Mouse (Mus musculus): ENCODE data around the gene Cpa5.
A peak's percentile ranks its signal among the peaks of the same experiment; 100 is the strongest.

Cpa5 gene

DNA sequence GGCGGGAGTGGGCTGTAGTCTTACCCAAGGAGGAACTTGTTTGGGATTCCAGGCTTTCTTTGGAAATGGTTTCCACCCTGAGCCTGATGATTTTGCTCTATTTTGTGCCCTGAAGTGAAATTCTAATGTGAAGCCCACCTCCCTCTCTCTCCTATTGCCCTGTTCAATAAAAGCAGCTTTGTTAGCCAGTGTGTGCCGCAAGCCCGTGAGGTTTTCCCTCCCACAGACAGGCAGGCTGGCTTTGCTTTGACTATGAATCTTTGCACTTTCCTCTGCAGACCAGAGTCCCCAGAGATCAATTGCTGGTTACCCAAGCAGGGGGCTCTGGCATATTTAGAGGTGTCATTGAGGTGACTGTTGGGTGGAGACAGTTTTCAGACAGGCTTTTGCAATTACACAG lies 33.7 kb downstream of the Cpa5 start:
- DNase-seq (ENCODE audit: low read depth) = no peak

- no peak for DNase-seq (ENCODE audit: low read depth)
These were observed 34.6 kb downstream of the Cpa5 start for GRCm38 (mm10) chr6:30645379-30645778.

DNA sequence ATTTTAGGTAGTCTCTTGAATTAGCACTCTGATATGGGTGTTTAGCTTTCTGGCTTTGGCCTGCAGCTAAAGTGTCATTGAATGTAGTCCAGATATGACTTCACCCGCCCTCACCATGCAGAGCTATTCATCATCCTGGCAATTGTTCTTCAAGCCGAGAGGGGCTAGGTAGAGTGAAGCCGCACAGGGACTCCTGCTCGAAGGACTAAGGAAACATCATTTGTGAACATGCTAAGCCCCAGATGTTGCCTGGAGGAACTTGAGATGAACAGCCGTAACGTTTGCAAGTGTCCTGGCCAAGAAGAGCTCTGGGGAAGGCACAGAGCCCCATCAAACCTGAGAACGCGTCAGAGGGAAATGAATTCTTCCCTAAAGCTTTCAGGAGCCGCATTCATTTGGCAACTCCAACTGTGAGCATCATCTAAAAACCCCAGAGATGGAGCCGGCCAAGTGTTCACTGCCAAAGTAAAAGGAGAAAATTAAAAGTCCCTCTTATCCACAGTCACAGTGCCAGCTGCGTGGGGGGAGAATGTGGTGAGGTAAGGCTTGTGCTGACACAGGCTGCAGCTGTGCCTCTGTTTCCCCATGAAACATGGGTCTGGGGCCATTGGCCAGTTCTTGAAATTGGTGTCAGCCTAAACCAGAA lies 39.0 kb downstream of the Cpa5 start:
- no peak for DNase-seq (ENCODE audit: low read depth)

DNA sequence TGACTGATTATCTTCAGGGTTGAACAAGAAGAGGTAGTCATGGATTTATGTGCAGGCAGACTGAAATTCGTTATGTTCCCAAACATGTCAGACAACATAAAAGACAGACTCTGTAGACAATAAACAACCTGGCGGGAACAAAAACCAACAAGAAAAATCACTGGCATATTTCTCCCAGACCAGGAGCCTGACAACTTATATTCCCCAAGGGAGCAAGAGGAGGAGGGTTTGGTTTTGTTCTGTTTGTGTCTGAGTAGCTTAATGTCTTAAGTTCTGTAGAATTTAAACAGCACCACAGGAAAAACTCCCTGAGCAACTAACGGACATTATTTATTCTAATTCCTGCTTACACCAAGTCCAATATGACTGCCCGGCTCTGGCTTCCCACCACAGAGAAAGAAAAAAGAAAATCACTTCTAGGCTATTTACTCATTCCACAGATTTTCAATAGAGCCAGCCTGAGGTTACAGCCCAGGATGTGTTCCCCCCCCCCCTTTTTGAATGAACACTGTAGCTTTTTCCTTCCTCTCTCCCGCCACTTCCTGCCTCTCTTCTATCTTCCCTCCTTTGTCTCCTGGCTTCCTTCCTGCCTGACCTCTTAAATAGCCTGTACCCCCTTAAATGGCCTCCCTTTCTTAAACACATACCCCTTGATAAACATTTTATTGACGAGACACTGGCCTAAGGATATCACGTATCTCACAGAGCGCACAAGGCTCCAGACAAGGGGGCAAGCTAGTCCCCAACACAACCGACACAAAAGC lies 41.8 kb downstream of the Cpa5 start:
- DNase-seq (ENCODE audit: low read depth) = no peak

DNA sequence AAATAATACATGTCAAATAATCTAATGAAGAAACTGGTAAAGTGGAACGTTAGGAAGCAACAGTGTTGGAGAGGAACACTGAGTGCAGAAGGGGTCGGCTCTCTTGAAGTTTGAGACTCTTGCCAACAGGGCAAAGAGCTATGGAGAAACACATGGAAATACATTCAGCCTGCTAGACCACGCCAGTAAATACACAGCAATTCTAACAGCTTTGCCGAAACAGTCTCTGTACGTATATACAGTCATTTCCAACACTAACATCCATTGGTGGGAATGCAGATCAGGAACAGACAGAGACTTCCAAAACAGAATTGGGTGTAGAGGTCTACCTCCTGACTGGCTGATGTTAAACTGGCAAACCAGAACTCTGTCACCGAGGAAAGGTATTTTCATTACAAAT lies 42.7 kb downstream of the Cpa5 start:
- no peak for DNase-seq (ENCODE audit: low read depth)

DNA sequence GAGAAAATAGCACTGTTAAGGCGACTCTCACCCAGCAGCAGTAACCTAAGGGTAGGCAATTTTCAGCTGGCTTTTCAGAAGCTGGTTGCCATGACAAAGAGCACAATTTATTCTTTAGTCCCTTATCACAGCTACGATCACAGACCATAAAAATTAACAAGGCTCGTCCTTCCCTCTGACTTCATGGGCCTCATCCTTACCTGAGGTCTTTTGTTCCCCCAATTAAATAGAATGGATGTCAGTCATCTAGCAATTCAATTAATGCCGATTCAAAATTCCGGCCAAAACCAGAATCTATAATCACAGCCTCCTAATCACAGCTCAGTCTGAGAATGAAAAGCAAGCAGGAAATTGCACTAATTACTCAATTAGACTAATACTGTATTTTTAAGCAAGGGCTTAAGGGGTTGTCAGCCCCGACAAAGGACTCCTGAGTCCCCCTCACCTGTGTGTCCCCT lies 43.6 kb downstream of the Cpa5 start:
- no peak for DNase-seq (ENCODE audit: low read depth)

DNA sequence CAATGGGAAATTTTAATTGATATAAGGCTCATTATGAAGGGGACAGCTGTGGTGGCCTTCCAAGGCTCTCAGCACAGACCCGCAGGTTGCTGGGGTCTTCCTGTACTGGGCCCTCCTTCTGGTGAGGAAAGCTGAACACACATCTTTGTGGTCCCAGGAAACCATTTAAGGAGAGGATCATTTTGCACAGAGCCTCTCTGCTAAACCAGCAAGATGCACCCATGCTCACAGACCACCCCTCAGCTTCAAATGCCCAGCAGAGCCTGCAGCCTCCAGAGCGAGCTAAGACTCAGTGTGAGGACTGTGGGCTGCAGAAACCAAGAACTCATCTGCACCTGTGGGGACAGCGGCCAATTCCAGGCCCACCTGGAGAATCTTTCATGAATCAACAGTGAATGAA lies 44.1 kb downstream of the Cpa5 start:
- DNase-seq (ENCODE audit: low read depth) = no peak

DNA sequence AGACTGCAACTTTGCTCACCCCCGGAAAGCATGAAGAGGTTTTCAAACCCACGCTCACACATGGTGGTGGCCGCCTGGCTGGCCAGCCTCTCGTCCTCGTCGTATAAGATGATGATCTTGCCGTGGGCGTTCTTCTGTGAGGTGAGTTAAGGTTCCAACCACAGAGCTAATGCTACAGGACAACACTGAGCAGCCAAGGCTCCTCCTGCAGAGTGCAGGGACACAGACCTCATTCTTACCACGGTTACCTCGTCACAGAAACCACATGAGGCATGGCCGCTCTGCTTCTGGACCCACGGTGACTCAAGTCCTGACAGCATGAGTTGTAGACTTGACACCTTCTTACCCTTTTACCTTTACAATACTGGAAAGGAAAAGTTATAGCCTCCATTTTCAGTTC lies 46.5 kb downstream of the Cpa5 start:
- no peak for DNase-seq (ENCODE audit: low read depth)

DNA sequence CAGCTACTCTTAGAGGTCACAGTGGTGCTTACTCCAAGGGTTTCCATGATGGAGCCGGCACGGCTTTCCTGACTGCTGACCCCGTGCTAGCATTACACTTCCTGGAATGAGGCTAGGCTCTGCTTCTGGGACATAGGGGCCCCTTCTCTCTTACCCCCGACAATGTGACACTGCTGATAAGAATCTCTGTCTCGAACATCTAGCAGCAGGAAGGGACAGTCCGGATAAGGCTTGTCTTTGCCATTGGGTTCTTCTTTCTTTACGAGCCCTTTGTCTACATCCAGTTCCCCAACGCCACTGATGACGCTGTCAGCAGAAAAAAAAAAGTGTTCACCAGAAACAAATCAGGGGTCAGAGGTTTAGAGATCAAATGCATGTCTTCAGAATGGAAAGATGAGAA lies 47.8 kb downstream of the Cpa5 start:
- no peak for DNase-seq (ENCODE audit: low read depth)

DNA sequence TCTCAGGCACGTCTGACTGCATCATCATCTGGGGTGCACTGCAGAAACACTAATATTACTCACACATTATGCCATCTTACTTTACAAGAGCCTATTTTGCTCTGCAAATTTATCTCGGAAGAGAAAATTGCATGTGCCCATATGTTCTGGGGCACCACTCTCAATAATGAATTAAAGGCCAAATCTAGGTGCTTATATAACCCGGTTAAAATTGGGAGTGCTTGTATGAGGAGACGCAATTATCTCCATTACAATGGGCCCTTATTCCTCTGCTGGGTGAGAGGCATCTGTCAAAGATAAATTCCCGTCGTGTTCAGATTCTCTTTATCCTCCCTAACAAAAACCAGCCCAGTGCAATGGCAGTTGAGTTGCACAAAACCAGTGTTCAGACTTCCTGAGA lies 54.0 kb downstream of the Cpa5 start:
- no peak for DNase-seq (ENCODE audit: low read depth)

GRCm38 (mm10) chr6:30665296-30665695 lies 54.5 kb downstream of the Cpa5 start:
- DNase-seq (ENCODE audit: low read depth) = no peak

GRCm38 (mm10) chr6:30666043-30666442 lies 55.2 kb downstream of the Cpa5 start:
- no peak for DNase-seq (ENCODE audit: low read depth)

DNA sequence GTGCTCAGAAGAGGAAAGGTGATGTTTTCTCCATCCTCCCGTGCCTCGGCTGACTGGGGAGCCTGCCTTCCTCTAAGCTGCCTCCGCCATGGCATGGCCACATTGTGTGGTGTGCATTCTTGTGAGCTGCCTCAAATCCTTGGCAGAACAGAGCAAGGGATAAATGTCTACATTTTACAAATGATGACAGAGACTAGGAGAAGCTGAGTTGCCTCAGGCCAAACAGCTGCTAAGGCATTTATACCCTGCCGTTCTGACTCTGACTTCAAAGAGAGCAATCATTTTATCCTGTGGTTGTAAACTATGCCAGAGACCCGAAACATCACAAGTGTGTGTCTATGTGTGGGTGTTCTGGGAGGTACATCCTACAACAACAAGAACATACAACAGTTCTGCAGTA lies 56.8 kb downstream of the Cpa5 start:
- no peak for DNase-seq (ENCODE audit: low read depth)

DNA sequence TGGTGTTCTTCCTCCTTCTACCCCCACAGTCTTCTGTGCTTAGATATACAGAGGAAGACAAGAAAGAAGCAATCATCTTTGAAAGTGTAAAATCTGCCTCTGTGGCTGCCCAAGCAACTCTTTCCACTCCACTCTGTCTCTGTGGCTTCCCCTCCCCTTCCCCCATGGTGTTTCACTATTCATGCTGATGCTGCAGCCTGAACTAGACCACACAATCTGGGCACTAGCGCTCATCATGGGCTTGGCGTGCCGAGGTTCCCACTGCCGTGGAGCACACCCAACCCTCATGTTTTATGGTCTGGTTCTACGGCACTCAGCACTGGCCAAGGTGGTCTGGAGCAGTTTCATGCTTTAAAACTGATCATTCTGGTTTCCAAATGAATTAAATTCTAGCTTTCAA lies 60.9 kb downstream of the Cpa5 start:
- DNase-seq (ENCODE audit: low read depth) = peak; percentile 33

DNA sequence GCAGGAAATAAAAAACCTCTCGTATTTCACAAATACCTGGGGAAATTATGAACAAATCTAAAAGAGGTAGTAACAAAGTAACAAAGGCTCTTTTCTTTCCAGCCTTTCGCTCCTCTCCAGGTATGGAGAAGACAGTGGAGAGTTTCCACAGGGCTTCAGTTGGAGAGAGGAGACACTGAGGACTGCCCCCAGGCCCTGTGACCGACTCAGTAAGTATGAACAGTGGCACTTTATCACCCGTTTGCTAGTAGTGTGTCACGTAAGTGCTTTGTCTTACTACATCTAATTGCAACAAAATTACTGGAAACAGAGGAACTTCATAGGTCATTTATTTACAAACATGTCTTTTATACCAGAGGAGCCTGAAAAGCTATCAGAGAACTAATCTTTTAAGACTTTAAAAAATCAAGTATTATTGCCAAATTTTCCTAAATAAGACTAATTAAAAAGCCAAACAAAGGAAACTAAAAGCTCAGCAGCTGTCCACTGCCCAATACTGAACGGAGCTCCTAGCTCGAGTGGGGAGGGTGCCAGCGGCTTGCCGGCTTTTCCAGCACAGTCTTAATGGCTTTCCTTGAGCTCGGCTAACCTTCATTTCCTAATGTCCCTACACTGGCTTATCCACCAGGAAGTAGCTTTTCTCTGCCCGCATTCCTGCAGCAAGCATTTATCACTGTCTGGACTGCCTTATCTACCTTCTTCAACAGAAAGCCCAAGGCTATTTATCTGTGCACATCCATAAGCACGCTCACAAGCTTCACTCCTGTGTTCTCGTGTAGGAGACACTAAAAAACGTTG lies 63.2 kb downstream of the Cpa5 start:
- DNase-seq (ENCODE audit: low read depth) = no peak

DNA sequence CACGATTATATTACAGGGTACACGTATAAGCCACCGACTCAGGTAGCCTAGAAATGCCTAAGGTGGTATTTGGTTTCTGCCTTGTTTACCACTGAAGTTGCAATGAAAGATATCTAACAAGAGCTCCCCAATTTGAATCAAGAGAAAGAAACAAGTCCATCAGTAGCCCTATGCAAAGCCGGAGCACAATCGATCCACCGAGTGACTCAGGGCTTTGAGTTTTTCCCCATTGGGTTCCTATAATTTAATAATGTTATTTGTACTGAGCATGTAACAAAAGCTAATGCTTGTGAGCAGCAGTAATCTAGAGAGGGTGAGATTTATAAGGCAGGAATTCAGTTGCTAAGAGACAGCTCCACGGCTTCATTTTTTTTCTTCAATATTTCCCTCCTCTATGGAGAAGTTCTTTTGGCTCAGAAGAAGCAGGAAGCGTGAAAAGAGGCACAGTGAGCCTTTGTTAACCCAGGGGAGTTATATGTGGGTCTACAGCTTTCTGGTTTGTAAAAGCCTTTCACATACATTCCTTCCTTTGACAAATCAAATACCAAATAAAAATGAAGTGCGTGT lies 64.0 kb downstream of the Cpa5 start:
- DNase-seq (ENCODE audit: low read depth) = no peak

GRCm38 (mm10) chr6:30675281-30675771 lies 64.5 kb downstream of the Cpa5 start:
- no peak for DNase-seq (ENCODE audit: low read depth)

- no peak for DNase-seq (ENCODE audit: low read depth)
These were observed 65.7 kb downstream of the Cpa5 start for GRCm38 (mm10) chr6:30676506-30676905.

DNA sequence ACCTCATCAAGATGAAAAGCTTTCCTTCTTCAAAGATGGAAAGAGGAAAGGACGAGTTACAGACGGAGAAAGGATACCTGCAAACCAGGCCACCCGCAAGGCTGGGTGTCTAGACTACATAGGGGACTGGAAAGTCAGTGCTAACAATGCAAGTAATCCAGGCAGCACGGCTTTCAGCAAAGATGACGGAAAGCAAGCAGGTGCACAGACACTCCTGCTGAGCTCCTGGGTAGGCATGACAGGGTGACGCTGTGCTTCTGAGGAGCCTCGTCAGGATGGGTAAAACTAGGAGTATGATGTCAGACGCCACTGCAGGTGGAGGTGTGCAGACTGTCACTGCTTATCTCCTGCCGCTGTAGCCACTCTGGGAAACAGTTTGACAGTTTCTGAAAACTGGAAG lies 66.8 kb downstream of the Cpa5 start:
- DNase-seq (ENCODE audit: low read depth) = no peak

DNA sequence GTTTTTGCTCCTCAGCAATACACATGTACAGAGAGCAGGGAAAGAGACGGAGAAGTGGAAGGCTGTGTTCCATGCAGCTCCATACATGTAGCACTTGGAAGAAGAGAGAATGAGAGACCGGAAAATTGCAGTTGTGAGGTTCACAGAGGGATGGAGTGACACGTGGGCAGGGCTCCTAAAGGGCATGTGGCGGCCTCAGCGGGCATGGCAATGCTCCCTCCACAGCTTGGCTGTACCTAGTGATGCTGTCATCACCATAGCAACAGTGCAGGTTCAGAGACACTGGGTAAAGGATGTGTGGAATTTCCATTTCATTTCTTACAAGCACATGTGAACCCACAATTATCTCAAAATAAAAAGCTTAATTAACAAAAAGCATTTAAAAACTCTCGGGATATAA lies 67.7 kb downstream of the Cpa5 start:
- no peak for DNase-seq (ENCODE audit: low read depth)

DNA sequence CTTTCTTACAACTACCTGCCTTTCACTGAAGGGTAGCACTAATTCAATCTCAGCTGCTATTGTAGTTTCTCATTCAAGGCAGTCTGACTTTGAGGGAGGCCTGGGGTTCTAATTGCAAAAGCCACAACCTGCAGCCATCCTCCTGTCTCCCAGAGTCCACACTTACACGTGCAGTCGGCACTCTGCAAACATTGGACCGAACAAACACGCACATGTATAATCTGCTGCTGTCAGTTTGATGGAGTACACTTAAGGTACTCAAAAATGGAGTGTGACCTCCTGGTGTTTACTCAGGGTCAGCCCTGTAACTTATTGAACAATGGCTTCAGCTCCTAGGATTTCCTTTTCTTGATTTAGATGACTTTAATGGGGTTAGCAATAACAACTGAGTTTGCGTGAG lies 68.8 kb downstream of the Cpa5 start:
- no peak for DNase-seq (ENCODE audit: low read depth)

GRCm38 (mm10) chr6:30680442-30680841 lies 69.6 kb downstream of the Cpa5 start:
- DNase-seq (ENCODE audit: low read depth) = no peak
